Mouse (Mus musculus): ENCODE results near the gene Ppp1r8. TPM values are rescaled to one million over a fixed set of nuclear protein-coding genes. Genes with fewer than 3 reads are reported as not detected.

The Ppp1r8 gene
- total and polyA plus RNA-seq, 2 experiments: 9.3 to 10.9 TPM

- Histone ChIP-seq H3K27me3 (ENCODE audit: control insufficient read depth, insufficient read depth, low read length) (no peaks in the 10 kb centered on the region), H3K36me3 (ENCODE audit: control insufficient read depth, insufficient read depth, low read length) (no peaks in the 10 kb centered on the region), H3K79me2 (ENCODE audit: control insufficient read depth, insufficient read depth, low read length) (no peaks in the 10 kb centered on the region), H3K4me3 (ENCODE audit: insufficient read depth, low read depth, low read length) (no peak overlapping the region), H3K4me1 (ENCODE audit: control insufficient read depth, insufficient read depth, low read length) (no peaks in the 10 kb centered on the region), H3K9ac (ENCODE audit: low read depth, low read length) (no peak overlapping the region), H3K27ac (replicated peaks; ENCODE audit: insufficient read depth, low read depth, low read length) (0 out of 2 replicates have a peak overlapping the region, but pooled peaks have one; percentile 39)
- DNase-seq (ENCODE audit: extremely low read depth, low read depth, low spot score): peak; percentile 40
- WGBS: 71% methylated on average over 7 of the region's 7 CpGs
- no peak for TF ChIP-seq POLR2A (IDR thresholded peaks at IDR 0.05; ENCODE audit: extremely low read depth, insufficient read depth, low read length)
- TF ChIP-seq CTCF (IDR thresholded peaks at IDR 0.05; ENCODE audit: low read depth, low read length): no peak
Measured at GRCm38 (mm10) chr4:132816404-132816803, 26.6 kb downstream of the Ppp1r8 start.

- no peaks in the 10 kb centered on the region for H3K27me3 ChIP-seq (ENCODE audit: control insufficient read depth, insufficient read depth, low read length)
- H3K4me3 ChIP-seq (ENCODE audit: insufficient read depth, low read depth, low read length): no peak overlapping the region
- H3K27ac ChIP-seq (replicated peaks; ENCODE audit: insufficient read depth, low read depth, low read length): peak overlapping the region; percentile 20; the same call in 1 of the 2 replicates
- H3K79me2 ChIP-seq (ENCODE audit: control insufficient read depth, insufficient read depth, low read length): no peaks in the 10 kb centered on the region
- 86% methylated on average over 5 of the region's 5 CpGs for WGBS
- H3K36me3 ChIP-seq (ENCODE audit: control insufficient read depth, insufficient read depth, low read length): no peaks in the 10 kb centered on the region
- TF ChIP-seq CTCF (IDR thresholded peaks at IDR 0.05; ENCODE audit: low read depth, low read length): no peak
- H3K4me1 ChIP-seq (ENCODE audit: control insufficient read depth, insufficient read depth, low read length): no peaks in the 10 kb centered on the region
- no peak overlapping the region for H3K9ac ChIP-seq (ENCODE audit: low read depth, low read length)
- peak; percentile 23 for DNase-seq (ENCODE audit: extremely low read depth, low read depth, low spot score)
Measured at GRCm38 (mm10) chr4:132809621-132810020, 33.3 kb downstream of the Ppp1r8 start.

- peak overlapping the region; percentile 51 for H3K27ac ChIP-seq (replicated peaks; ENCODE audit: insufficient read depth, low read depth, low read length)
- 72% methylated on average over 5 of the region's 5 CpGs for WGBS
- DNase-seq (ENCODE audit: extremely low read depth, low read depth, low spot score): peak; percentile 25
Measured at GRCm38 (mm10) chr4:132807771-132808641, 35.0 kb downstream of the Ppp1r8 start.

GRCm38 (mm10) chr4:132806620-132807191 lies 36.3 kb downstream of the Ppp1r8 start:
- Histone ChIP-seq H3K36me3 (ENCODE audit: control insufficient read depth, insufficient read depth, low read length) (no peaks in the 10 kb centered on the region), H3K27ac (replicated peaks; ENCODE audit: insufficient read depth, low read depth, low read length) (no peak overlapping the region), H3K27me3 (ENCODE audit: control insufficient read depth, insufficient read depth, low read length) (no peaks in the 10 kb centered on the region), H3K4me3 (ENCODE audit: insufficient read depth, low read depth, low read length) (no peak overlapping the region), H3K9ac (ENCODE audit: low read depth, low read length) (no peak overlapping the region), H3K4me1 (ENCODE audit: control insufficient read depth, insufficient read depth, low read length) (no peaks in the 10 kb centered on the region), H3K79me2 (ENCODE audit: control insufficient read depth, insufficient read depth, low read length) (no peaks in the 10 kb centered on the region)
- no peak for DNase-seq (ENCODE audit: extremely low read depth, low read depth, low spot score)
- TF ChIP-seq CTCF (IDR thresholded peaks at IDR 0.05; ENCODE audit: low read depth, low read length): no peak
- no peak for TF ChIP-seq POLR2A (IDR thresholded peaks at IDR 0.05; ENCODE audit: extremely low read depth, insufficient read depth, low read length)
- 83% methylated on average over 7 of the region's 7 CpGs for whole genome bisulfite sequencing

More at GRCm38 (mm10) chr4:132807771-132808641, 35.0 kb downstream of the Ppp1r8 start:
- Histone ChIP-seq H3K27me3 (ENCODE audit: control insufficient read depth, insufficient read depth, low read length) (no peaks in the 10 kb centered on the region), H3K4me3 (ENCODE audit: insufficient read depth, low read depth, low read length) (no peak overlapping the region), H3K9ac (ENCODE audit: low read depth, low read length) (no peak overlapping the region), H3K36me3 (ENCODE audit: control insufficient read depth, insufficient read depth, low read length) (no peaks in the 10 kb centered on the region), H3K4me1 (ENCODE audit: control insufficient read depth, insufficient read depth, low read length) (no peaks in the 10 kb centered on the region), H3K79me2 (ENCODE audit: control insufficient read depth, insufficient read depth, low read length) (no peaks in the 10 kb centered on the region)
- no peak for TF ChIP-seq POLR2A (IDR thresholded peaks at IDR 0.05; ENCODE audit: extremely low read depth, insufficient read depth, low read length)
- TF ChIP-seq CTCF (IDR thresholded peaks at IDR 0.05; ENCODE audit: low read depth, low read length): no peak

- H3K27me3 ChIP-seq (ENCODE audit: control insufficient read depth, insufficient read depth, low read length): no peaks in the 10 kb centered on the region
- no peak for DNase-seq (ENCODE audit: extremely low read depth, low read depth, low spot score)
- no peak overlapping the region for H3K4me3 ChIP-seq (ENCODE audit: insufficient read depth, low read depth, low read length)
- H3K27ac ChIP-seq (replicated peaks; ENCODE audit: insufficient read depth, low read depth, low read length): no peak overlapping the region; the same call in 1 of the 2 replicates
- no peaks in the 10 kb centered on the region for H3K79me2 ChIP-seq (ENCODE audit: control insufficient read depth, insufficient read depth, low read length)
- TF ChIP-seq CTCF (IDR thresholded peaks at IDR 0.05; ENCODE audit: low read depth, low read length) (no peak), POLR2A (IDR thresholded peaks at IDR 0.05; ENCODE audit: extremely low read depth, insufficient read depth, low read length) (no peak)
- H3K9ac ChIP-seq (ENCODE audit: low read depth, low read length): no peak overlapping the region
- 82% methylated on average over 12 of the region's 12 CpGs for WGBS
- no peaks in the 10 kb centered on the region for H3K36me3 ChIP-seq (ENCODE audit: control insufficient read depth, insufficient read depth, low read length)
- no peaks in the 10 kb centered on the region for H3K4me1 ChIP-seq (ENCODE audit: control insufficient read depth, insufficient read depth, low read length)
Measured at GRCm38 (mm10) chr4:132805599-132806197, 37.3 kb downstream of the Ppp1r8 start.
